Mouse (Mus musculus): ENCODE data around the gene Foxo1. TPM values are rescaled to one million over a fixed set of nuclear protein-coding genes. Genes with fewer than 3 reads are reported as not detected.

Gene Foxo1
- polyA plus RNA-seq, 1 experiment from 2014 or later: 3.1 TPM

DNA sequence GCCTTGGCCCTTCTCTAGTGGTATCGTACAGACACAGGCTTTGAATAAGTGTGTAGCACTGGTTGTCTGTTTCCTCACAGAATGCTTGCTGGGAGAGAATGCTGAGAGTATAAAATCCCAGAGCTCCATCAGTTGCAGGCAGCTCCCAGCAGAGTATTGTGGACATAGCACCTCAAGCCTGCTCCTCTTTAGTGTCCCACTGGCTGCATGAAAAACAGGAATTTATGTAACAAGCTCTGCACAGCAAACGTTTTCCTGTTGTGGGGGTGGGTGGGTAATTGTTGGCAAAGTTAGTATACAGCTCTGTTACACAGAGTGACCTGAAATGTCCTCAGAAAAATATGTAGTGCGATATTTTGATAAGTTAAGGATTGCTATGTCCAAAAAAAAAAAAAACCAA lies 74.1 kb downstream of the Foxo1 start:
- Histone ChIP-seq H3K4me1 (ENCODE audit: control insufficient read depth, insufficient read depth, low read length) (peaks cover 2% of the 10 kb centered on the region; the same call in 1 of the 2 replicates), H3K27ac (ENCODE audit: low read length) (no peak overlapping the region), H3K36me3 (ENCODE audit: control insufficient read depth, insufficient read depth, low read length) (no peaks in the 10 kb centered on the region), H3K4me2 (ENCODE audit: low read length) (no peak overlapping the region), H3K9me3 (replicated peaks; ENCODE audit: control insufficient read depth, low read length, poor library complexity, severe bottlenecking) (no peaks in the 10 kb centered on the region), H3K27me3 (ENCODE audit: control insufficient read depth, insufficient read depth, low read depth, low read length) (no peaks in the 10 kb centered on the region), H3K4me3 (ENCODE audit: low read depth, low read length) (no peak overlapping the region), H3K9ac (ENCODE audit: low read depth, low read length) (no peak overlapping the region)
- WGBS: 71% methylated on average over 3 of the region's 3 CpGs
- no peak for ATAC-seq

GRCm38 (mm10) chr3:52342801-52343200 lies 74.7 kb downstream of the Foxo1 start:
- no peak overlapping the region for H3K4me3 ChIP-seq (ENCODE audit: low read depth, low read length)
- 14% methylated on average over 3 of the region's 3 CpGs for WGBS
- no peaks in the 10 kb centered on the region for H3K36me3 ChIP-seq (ENCODE audit: control insufficient read depth, insufficient read depth, low read length)
- H3K27ac ChIP-seq (ENCODE audit: low read length): no peak overlapping the region
- H3K9ac ChIP-seq (ENCODE audit: low read depth, low read length): peak overlapping the region; percentile 4; the same call in 1 of the 2 replicates
- no peak for ATAC-seq
- peaks cover 2% of the 10 kb centered on the region; the same call in 1 of the 2 replicates for H3K4me1 ChIP-seq (ENCODE audit: control insufficient read depth, insufficient read depth, low read length)
- H3K4me2 ChIP-seq (ENCODE audit: low read length): no peak overlapping the region
- no peaks in the 10 kb centered on the region for H3K9me3 ChIP-seq (replicated peaks; ENCODE audit: control insufficient read depth, low read length, poor library complexity, severe bottlenecking)
- H3K27me3 ChIP-seq (ENCODE audit: control insufficient read depth, insufficient read depth, low read depth, low read length): no peaks in the 10 kb centered on the region

- peak overlapping the region; percentile 4; the same call in 1 of the 2 replicates for H3K9ac ChIP-seq (ENCODE audit: low read depth, low read length)
- no peak overlapping the region for H3K27ac ChIP-seq (ENCODE audit: low read length)
- H3K27me3 ChIP-seq (ENCODE audit: control insufficient read depth, insufficient read depth, low read depth, low read length): no peaks in the 10 kb centered on the region
- ATAC-seq: no peak
- no peak overlapping the region for H3K4me3 ChIP-seq (ENCODE audit: low read depth, low read length)
- 80% methylated on average over 6 of the region's 6 CpGs for WGBS
- no peaks in the 10 kb centered on the region for H3K36me3 ChIP-seq (ENCODE audit: control insufficient read depth, insufficient read depth, low read length)
- H3K4me1 ChIP-seq (ENCODE audit: control insufficient read depth, insufficient read depth, low read length): peaks cover 2% of the 10 kb centered on the region; the same call in 1 of the 2 replicates
- H3K4me2 ChIP-seq (ENCODE audit: low read length): no peak overlapping the region
- H3K9me3 ChIP-seq (replicated peaks; ENCODE audit: control insufficient read depth, low read length, poor library complexity, severe bottlenecking): no peaks in the 10 kb centered on the region
Observed at GRCm38 (mm10) chr3:52343270-52344070, 75.3 kb downstream of the Foxo1 start.

DNA sequence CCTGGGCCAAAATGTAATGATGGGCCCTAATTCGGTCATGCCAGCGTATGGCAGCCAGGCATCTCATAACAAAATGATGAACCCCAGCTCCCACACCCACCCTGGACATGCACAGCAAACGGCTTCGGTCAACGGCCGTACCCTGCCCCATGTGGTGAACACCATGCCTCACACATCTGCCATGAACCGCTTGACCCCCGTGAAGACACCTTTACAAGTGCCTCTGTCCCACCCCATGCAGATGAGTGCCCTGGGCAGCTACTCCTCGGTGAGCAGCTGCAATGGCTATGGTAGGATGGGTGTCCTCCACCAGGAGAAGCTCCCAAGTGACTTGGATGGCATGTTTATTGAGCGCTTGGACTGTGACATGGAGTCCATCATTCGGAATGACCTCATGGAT lies 77.7 kb downstream of the Foxo1 start:
- Histone ChIP-seq H3K4me3 (ENCODE audit: low read depth, low read length) (no peak overlapping the region), H3K27ac (ENCODE audit: low read length) (no peak overlapping the region), H3K9ac (ENCODE audit: low read depth, low read length) (no peak overlapping the region), H3K4me2 (ENCODE audit: low read length) (no peak overlapping the region), H3K27me3 (ENCODE audit: control insufficient read depth, insufficient read depth, low read depth, low read length) (no peaks in the 10 kb centered on the region), H3K36me3 (ENCODE audit: control insufficient read depth, insufficient read depth, low read length) (no peaks in the 10 kb centered on the region), H3K4me1 (ENCODE audit: control insufficient read depth, insufficient read depth, low read length) (peaks cover 2% of the 10 kb centered on the region; the same call in 1 of the 2 replicates), H3K9me3 (replicated peaks; ENCODE audit: control insufficient read depth, low read length, poor library complexity, severe bottlenecking) (no peaks in the 10 kb centered on the region)
- ATAC-seq: no peak
- WGBS: 100% methylated on average over 11 of the region's 11 CpGs

GRCm38 (mm10) chr3:52346986-52347710 lies 79.0 kb downstream of the Foxo1 start:
- no peak for ATAC-seq
- H3K36me3 ChIP-seq (ENCODE audit: control insufficient read depth, insufficient read depth, low read length): no peaks in the 10 kb centered on the region
- no peak overlapping the region for H3K4me2 ChIP-seq (ENCODE audit: low read length)
- 75% methylated on average over 4 of the region's 4 CpGs for WGBS
- H3K4me3 ChIP-seq (ENCODE audit: low read depth, low read length): no peak overlapping the region
- no peak overlapping the region for H3K27ac ChIP-seq (ENCODE audit: low read length)
- H3K9ac ChIP-seq (ENCODE audit: low read depth, low read length): no peak overlapping the region
- no peaks in the 10 kb centered on the region for H3K27me3 ChIP-seq (ENCODE audit: control insufficient read depth, insufficient read depth, low read depth, low read length)
- H3K4me1 ChIP-seq (ENCODE audit: control insufficient read depth, insufficient read depth, low read length): peaks cover 2% of the 10 kb centered on the region; the same call in 1 of the 2 replicates
- H3K9me3 ChIP-seq (replicated peaks; ENCODE audit: control insufficient read depth, low read length, poor library complexity, severe bottlenecking): no peaks in the 10 kb centered on the region

- Histone ChIP-seq H3K27ac (ENCODE audit: low read length) (no peak overlapping the region), H3K9ac (ENCODE audit: low read depth, low read length) (no peak overlapping the region), H3K9me3 (replicated peaks; ENCODE audit: control insufficient read depth, low read length, poor library complexity, severe bottlenecking) (no peaks in the 10 kb centered on the region), H3K4me3 (ENCODE audit: low read depth, low read length) (no peak overlapping the region), H3K27me3 (ENCODE audit: control insufficient read depth, insufficient read depth, low read depth, low read length) (no peaks in the 10 kb centered on the region), H3K4me1 (ENCODE audit: control insufficient read depth, insufficient read depth, low read length) (no peaks in the 10 kb centered on the region; the same call in 1 of the 2 replicates), H3K36me3 (ENCODE audit: control insufficient read depth, insufficient read depth, low read length) (no peaks in the 10 kb centered on the region), H3K4me2 (ENCODE audit: low read length) (no peak overlapping the region)
- no peak for ATAC-seq
- 52% methylated on average over 10 of the region's 10 CpGs for WGBS
Observed at GRCm38 (mm10) chr3:52347980-52348622, 80.0 kb downstream of the Foxo1 start.

GRCm38 (mm10) chr3:52350636-52351035 lies 82.5 kb downstream of the Foxo1 start:
- Histone ChIP-seq H3K4me3 (ENCODE audit: low read depth, low read length) (no peak overlapping the region), H3K9me3 (replicated peaks; ENCODE audit: control insufficient read depth, low read length, poor library complexity, severe bottlenecking) (no peaks in the 10 kb centered on the region), H3K9ac (ENCODE audit: low read depth, low read length) (no peak overlapping the region), H3K4me1 (ENCODE audit: control insufficient read depth, insufficient read depth, low read length) (no peaks in the 10 kb centered on the region), H3K27me3 (ENCODE audit: control insufficient read depth, insufficient read depth, low read depth, low read length) (no peaks in the 10 kb centered on the region), H3K36me3 (ENCODE audit: control insufficient read depth, insufficient read depth, low read length) (no peaks in the 10 kb centered on the region), H3K4me2 (ENCODE audit: low read length) (no peak overlapping the region), H3K27ac (ENCODE audit: low read length) (no peak overlapping the region)
- 80% methylated on average over 8 of the region's 8 CpGs for WGBS
- ATAC-seq: no peak

GRCm38 (mm10) chr3:52351901-52352300 lies 83.8 kb downstream of the Foxo1 start:
- no peak overlapping the region for H3K27ac ChIP-seq (ENCODE audit: low read length)
- H3K9ac ChIP-seq (ENCODE audit: low read depth, low read length): no peak overlapping the region
- WGBS: 86% methylated on average over 9 of the region's 9 CpGs
- no peaks in the 10 kb centered on the region for H3K9me3 ChIP-seq (replicated peaks; ENCODE audit: control insufficient read depth, low read length, poor library complexity, severe bottlenecking)
- no peak overlapping the region for H3K4me3 ChIP-seq (ENCODE audit: low read depth, low read length)
- ATAC-seq: no peak
- no peak overlapping the region for H3K4me2 ChIP-seq (ENCODE audit: low read length)
- H3K27me3 ChIP-seq (ENCODE audit: control insufficient read depth, insufficient read depth, low read depth, low read length): no peaks in the 10 kb centered on the region
- no peaks in the 10 kb centered on the region for H3K36me3 ChIP-seq (ENCODE audit: control insufficient read depth, insufficient read depth, low read length)
- H3K4me1 ChIP-seq (ENCODE audit: control insufficient read depth, insufficient read depth, low read length): no peaks in the 10 kb centered on the region

All from midbrain, embryonic 16.5 days (tissue).